Mouse (Mus musculus) heart, embryonic 14.5 days (tissue): ENCODE data around the gene Zfp628. TPM values are rescaled to one million over a fixed set of nuclear protein-coding genes. Genes with fewer than 3 reads are reported as not detected.

Experiments used
- ATAC-seq: fragments of 200-750 bp; cut with Nextera tagmentation; 2 replicates; pipeline ENCODE4 v1.8.0; 2017; ENCODE audit warnings: low read depth, moderate TSS enrichment; ENCODE audit not compliant: insufficient number of reproducible peaks, insufficient read depth, low FRiP score
- H3K27ac ChIP-seq, 2 experiments: fragments of 200-500 bp in 1 of 2; fragments of 300-500 bp in 1 of 2; sonication (generic) in 1 of 2; replicated peaks in 1 of 2; 2 replicates each; pipeline ENCODE4 v1.5.1; 2012 to 2014; ENCODE audit warnings: low read depth in 2 of 2, low read length in 2 of 2, control low read depth in 1 of 2, mild to moderate bottlenecking in 1 of 2, mixed read lengths in 1 of 2; ENCODE audit not compliant: control insufficient read depth in 1 of 2, insufficient read depth in 1 of 2
- H3K27me3 ChIP-seq: fragments of 300-500 bp; sonication (generic); 2 replicates; pipeline ENCODE4 v1.6.1; 2014; ENCODE audit warnings: mild to moderate bottlenecking, low read length, control low read depth; ENCODE audit not compliant: control insufficient read depth, insufficient read depth
- H3K36me3 ChIP-seq: fragments of 300-500 bp; sonication (generic); 2 replicates; pipeline ENCODE4 v1.6.1; 2014; ENCODE audit warnings: mild to moderate bottlenecking, control low read depth, low read length, mixed read lengths; ENCODE audit not compliant: control insufficient read depth, insufficient read depth
- H3K4me1 ChIP-seq, 2 experiments: fragments of 200-500 bp in 1 of 2; fragments of 300-500 bp in 1 of 2; sonication (generic) in 1 of 2; 2 replicates each; pipeline ENCODE4 v1.6.1; 2012 to 2014; ENCODE audit warnings: low read length in 2 of 2, control low read depth in 1 of 2, mixed read lengths in 1 of 2; ENCODE audit not compliant: control insufficient read depth in 2 of 2, insufficient read depth in 2 of 2
- H3K4me2 ChIP-seq: fragments of 300-500 bp; sonication (generic); 2 replicates; pipeline ENCODE4 v1.6.1; 2014; ENCODE audit warnings: mild to moderate bottlenecking, low read length
- H3K4me3 ChIP-seq, 2 experiments: fragments of 200-500 bp in 1 of 2; fragments of 300-500 bp in 1 of 2; sonication (generic) in 1 of 2; 2 replicates each; pipeline ENCODE4 v1.5.1; 2012 to 2014; ENCODE audit warnings: low read length in 2 of 2, mild to moderate bottlenecking in 2 of 2, control low read depth in 1 of 2, low read depth in 1 of 2, moderate library complexity in 1 of 2; ENCODE audit not compliant: control insufficient read depth in 1 of 2, insufficient read depth in 1 of 2
- H3K9ac ChIP-seq: fragments of 300-500 bp; sonication (generic); 2 replicates; pipeline ENCODE4 v1.6.1; 2014; ENCODE audit warnings: mild to moderate bottlenecking, low read length
- H3K9me3 ChIP-seq: fragments of 300-500 bp; sonication (generic); 2 replicates; pipeline ENCODE4 v1.6.1; 2016; ENCODE audit warnings: low read length, control low read depth; ENCODE audit not compliant: control insufficient read depth
- WGBS: fragments of 180-500 bp; shearing (Covaris S2); extraction: QIAGEN DNeasy Blood & Tissue Kit; methylation state at CpG from one replicate; pipeline ENCODE4 v1.1.7; 2014; 5-methylcytosine and 5-hydroxymethylcytosine counted together
- polyA plus RNA-seq: library from polyadenylated mRNA; unstranded; fragments of >200 nt; fragmentation: Nextera tagmentation; extraction: Ambion mirVana; gene quantifications from 2 replicates; pipeline ENCODE4 v1.2.1, GENCODE M21; 2014

Gene Zfp628
- polyA plus RNA-seq: 2.1 and 3.1 TPM in 2 replicates

- Histone ChIP-seq H3K9me3 (no peaks in the 10 kb centered on the region), H3K4me2 (peak within 1 kb of the TSS; percentile 72), H3K36me3 (peaks cover 32% of the 10 kb centered on the region), H3K27ac (peak within 1 kb of the TSS; percentile 75 to 96), H3K9ac (peak within 1 kb of the TSS; percentile 90), H3K4me3 (peak within 1 kb of the TSS; percentile 64 to 70), H3K27me3 (no peaks in the 10 kb centered on the region), H3K4me1 (peaks cover 4 to 13% of the 10 kb centered on the region in 2 experiments; a peak in 3 of 4 replicates)
- 1% methylated on average over 54 of the region's 56 CpGs for WGBS
- peak; percentile 86 for ATAC-seq
Measured at GRCm38 (mm10) chr7:4915007-4915665, at the start of gene Zfp628. Zfp628 (plus strand) TSS chr7:4915217.

- peak overlapping the region; percentile 79 for H3K4me2 ChIP-seq
- peak overlapping the region; percentile 83 for H3K9ac ChIP-seq
- peak overlapping the region; percentile 64 to 98 for H3K4me3 ChIP-seq
- no peaks in the 10 kb centered on the region for H3K36me3 ChIP-seq
- no peaks in the 10 kb centered on the region for H3K9me3 ChIP-seq
- peaks cover 5 to 24% of the 10 kb centered on the region in 2 experiments for H3K4me1 ChIP-seq
- peak; percentile 100 for ATAC-seq
- no peaks in the 10 kb centered on the region for H3K27me3 ChIP-seq
- H3K27ac ChIP-seq: peak overlapping the region; percentile 73 to 87
- 5% methylated on average over 40 of the region's 40 CpGs for WGBS
Measured at GRCm38 (mm10) chr7:4865579-4866493, 49.2 kb upstream of the Zfp628 start.

- Histone ChIP-seq H3K4me2 (peak overlapping the region; percentile 79), H3K4me3 (peak overlapping the region; percentile 64 to 98), H3K9ac (peak overlapping the region; percentile 83), H3K27me3 (no peaks in the 10 kb centered on the region), H3K4me1 (peaks cover 5 to 24% of the 10 kb centered on the region in 2 experiments), H3K36me3 (no peaks in the 10 kb centered on the region), H3K27ac (peak overlapping the region; percentile 73 to 87), H3K9me3 (no peaks in the 10 kb centered on the region)
- WGBS: 45% methylated on average over 10 of the region's 10 CpGs
- no peak for ATAC-seq
Measured at GRCm38 (mm10) chr7:4866631-4867180, 48.3 kb upstream of the Zfp628 start.

- peaks cover 3 to 18% of the 10 kb centered on the region in 2 experiments; a peak in 3 of 4 replicates for H3K4me1 ChIP-seq
- H3K27ac ChIP-seq: no peak within 1 kb of the TSS
- H3K9me3 ChIP-seq: no peaks in the 10 kb centered on the region
- H3K4me2 ChIP-seq: no peak within 1 kb of the TSS
- no peak within 1 kb of the TSS for H3K9ac ChIP-seq
- WGBS: 45% methylated on average over 6 of the region's 6 CpGs
- no peak within 1 kb of the TSS for H3K4me3 ChIP-seq
- no peak for ATAC-seq
- H3K36me3 ChIP-seq: no peaks in the 10 kb centered on the region
- H3K27me3 ChIP-seq: no peaks in the 10 kb centered on the region
Measured at GRCm38 (mm10) chr7:4870133-4870532, 44.9 kb upstream of the Zfp628 start, which contains the start of gene Isoc2b. Isoc2b (minus strand) TSS chr7:4870258.

- WGBS: under 1% methylated on average over 22 of the region's 22 CpGs
- Histone ChIP-seq H3K4me3 (peak within 1 kb of the TSS; percentile 56 to 62), H3K4me2 (peak within 1 kb of the TSS; percentile 96), H3K36me3 (no peaks in the 10 kb centered on the region), H3K9me3 (no peaks in the 10 kb centered on the region), H3K27ac (peak within 1 kb of the TSS; percentile 40 to 61; a peak in 1 of 4 replicates), H3K9ac (peak within 1 kb of the TSS; percentile 78), H3K4me1 (peaks cover 7 to 14% of the 10 kb centered on the region in 2 experiments), H3K27me3 (no peaks in the 10 kb centered on the region)
- ATAC-seq: peak; percentile 100
Measured at GRCm38 (mm10) chr7:4876753-4877221, 38.2 kb upstream of the Zfp628 start, which contains the start of gene Isoc2a. Isoc2a (plus strand) TSS chr7:4877153.

- H3K27me3 ChIP-seq: no peaks in the 10 kb centered on the region
- 9% methylated on average over 10 of the region's 11 CpGs for WGBS
- H3K4me1 ChIP-seq: peaks cover 7 to 14% of the 10 kb centered on the region in 2 experiments
- peak overlapping the region; percentile 56 to 62 for H3K4me3 ChIP-seq
- ATAC-seq: peak; percentile 9; the same call in 1 of the 2 replicates
- no peaks in the 10 kb centered on the region for H3K9me3 ChIP-seq
- no peaks in the 10 kb centered on the region for H3K36me3 ChIP-seq
- H3K9ac ChIP-seq: peak overlapping the region; percentile 78
- H3K4me2 ChIP-seq: peak overlapping the region; percentile 96
- H3K27ac ChIP-seq: peak overlapping the region; percentile 40 to 61; a peak in 1 of 4 replicates
Measured at GRCm38 (mm10) chr7:4877226-4877625, 37.8 kb upstream of the Zfp628 start.

GRCm38 (mm10) chr7:4878186-4878585, 36.8 kb upstream of the Zfp628 start:
- no peak for ATAC-seq
- Histone ChIP-seq H3K4me2 (peak overlapping the region; percentile 96; the same call in 1 of the 2 replicates), H3K4me3 (no peak overlapping the region), H3K27ac (no peak overlapping the region), H3K4me1 (peaks cover 7 to 14% of the 10 kb centered on the region in 2 experiments), H3K9ac (0 out of 2 replicates have a peak overlapping the region, but pooled peaks have one; percentile 78), H3K27me3 (no peaks in the 10 kb centered on the region), H3K36me3 (no peaks in the 10 kb centered on the region), H3K9me3 (no peaks in the 10 kb centered on the region)
